In genomic region chr2:125628487-125628886, GRCm38 (mm10) we compare ENCODE assay signal across 23 mouse cellular contexts. TPM values are rescaled to one million over a fixed set of nuclear protein-coding genes. Genes with fewer than 3 reads are reported as not detected.
DNase-seq lines count a peak whose midpoint lies in the region; ATAC-seq and TF ChIP-seq lines count a peak whose summit lies in the region.
"Had no signal": no experiment of that assay in that cellular context is flagged by ENCODE, and none has a peak within 500 bp of the region (broad histone marks: within the 10 kb centered on the region; RNA-seq: fewer than 3 reads in every experiment).

No protein-coding gene starts in this region.

- H3K4me1 ChIP-seq in heart, embryonic 11.5 days (ENCODE audit: control insufficient read depth, insufficient read depth, low read length): peaks cover 11% of the 10 kb centered on the region
- H3K4me1 ChIP-seq in heart, adult 2 months (ENCODE audit: control insufficient read depth, insufficient read depth, low read length): peaks cover 2% of the 10 kb centered on the region
- H3K4me1 ChIP-seq in heart, embryonic 14.5 days (ENCODE audit: control insufficient read depth in 2 of 2, insufficient read depth in 2 of 2, low read length in 2 of 2): peaks cover 8 to 32% of the 10 kb centered on the region in 2 experiments
- H3K4me1 ChIP-seq in heart, postnatal 0 days (ENCODE audit: control insufficient read depth, insufficient read depth): peaks cover 20% of the 10 kb centered on the region; the same call in 1 of the 2 replicates

- WGBS in heart, embryonic 11.5 days (ENCODE audit: insufficient replicate concordance): 50% methylated on average over 6 of the region's 6 CpGs
- WGBS in heart, adult 2 months: 58% methylated on average over 6 of the region's 6 CpGs
- 31% methylated on average over 6 of the region's 6 CpGs for WGBS in heart, embryonic 14.5 days
- 35% methylated on average over 6 of the region's 6 CpGs for WGBS in heart, postnatal 0 days

- H3K79me2 ChIP-seq in heart, adult 2 months (replicated peaks; ENCODE audit: control insufficient read depth, insufficient read depth, low read length): no peaks in the 10 kb centered on the region

- TF ChIP-seq CTCF in heart, adult 2 months (IDR thresholded peaks at IDR 0.05): no peak
- no peak for TF ChIP-seq CTCF in heart, postnatal 0 days (IDR thresholded peaks at IDR 0.05; ENCODE audit: low read depth)

- no peaks in the 10 kb centered on the region for H3K9me3 ChIP-seq in heart, embryonic 11.5 days (replicated peaks; ENCODE audit: control insufficient read depth, low read length)
- no peaks in the 10 kb centered on the region for H3K9me3 ChIP-seq in heart, embryonic 14.5 days (ENCODE audit: control insufficient read depth, low read length)
- H3K9me3 ChIP-seq in heart, postnatal 0 days (replicated peaks; ENCODE audit: control insufficient read depth, low read length): no peaks in the 10 kb centered on the region
- H3K9me3 ChIP-seq: embryonic facial prominence, embryonic 12.5 days; embryonic facial prominence, embryonic 15.5 days; hindbrain, embryonic 12.5 days; hindbrain, embryonic 15.5 days had no signal

- ATAC-seq in heart, embryonic 11.5 days (replicated peaks; ENCODE audit: insufficient number of reproducible peaks, low FRiP score, low TSS enrichment): no peak
- ATAC-seq in heart, embryonic 14.5 days (ENCODE audit: insufficient number of reproducible peaks, insufficient read depth, low FRiP score, low read depth): no peak
- ATAC-seq in heart, postnatal 0 days (ENCODE audit: insufficient read depth, low read depth): no peak
- ATAC-seq: CD4-positive, CD25-positive, alpha-beta regulatory T cell, adult 4 months; forebrain, embryonic 14.5 days; forebrain, postnatal 0 days; intestine, postnatal 0 days had no signal

- no peak for TF ChIP-seq EP300 in heart, adult 2 months (IDR thresholded peaks at IDR 0.05; ENCODE audit: insufficient read depth, low read depth, low read length)
- TF ChIP-seq EP300 in heart, postnatal 0 days (IDR thresholded peaks at IDR 0.05; ENCODE audit: low read depth): no peak

- H3K27ac ChIP-seq in heart, embryonic 11.5 days (ENCODE audit: low read depth, low read length): peak overlapping the region; percentile 78
- H3K27ac ChIP-seq in heart, adult 2 months: no peak overlapping the region
- H3K27ac ChIP-seq in heart, embryonic 14.5 days (replicated peaks in 1 of 2; ENCODE audit: control insufficient read depth in 1 of 2, insufficient read depth in 1 of 2, low read depth in 2 of 2, low read length in 2 of 2): peak overlapping the region; percentile 63 to 72
- 0 out of 2 replicates have a peak overlapping the region, but pooled peaks have one; percentile 21 for H3K27ac ChIP-seq in heart, postnatal 0 days (ENCODE audit: low read depth)
- H3K27ac ChIP-seq: embryonic facial prominence, embryonic 12.5 days; embryonic facial prominence, embryonic 15.5 days; gastrocnemius, adult 2 months; hindbrain, embryonic 12.5 days; hindbrain, embryonic 15.5 days had no signal

- no peaks in the 10 kb centered on the region for H3K36me3 ChIP-seq in heart, embryonic 11.5 days (ENCODE audit: control insufficient read depth, insufficient read depth, low read length)
- peaks cover 5% of the 10 kb centered on the region for H3K36me3 ChIP-seq in heart, adult 2 months (ENCODE audit: control insufficient read depth, insufficient read depth, low read length)
- H3K36me3 ChIP-seq in heart, embryonic 14.5 days (ENCODE audit: control insufficient read depth, insufficient read depth, low read length): no peaks in the 10 kb centered on the region
- H3K36me3 ChIP-seq in heart, postnatal 0 days (replicated peaks; ENCODE audit: control insufficient read depth, insufficient read depth, low read length): no peaks in the 10 kb centered on the region
- H3K36me3 ChIP-seq: embryonic facial prominence, embryonic 12.5 days; embryonic facial prominence, embryonic 15.5 days; hindbrain, embryonic 12.5 days; hindbrain, embryonic 15.5 days had no signal

- H3K4me3 ChIP-seq in heart, embryonic 11.5 days (ENCODE audit: low read depth, low read length): no peak overlapping the region
- no peak overlapping the region for H3K4me3 ChIP-seq in heart, adult 2 months
- H3K4me3 ChIP-seq in heart, embryonic 14.5 days (ENCODE audit: control insufficient read depth in 1 of 2, insufficient read depth in 1 of 2, low read depth in 1 of 2, low read length in 2 of 2): no peak overlapping the region
- H3K4me3 ChIP-seq in heart, postnatal 0 days (ENCODE audit: low read depth, low read length): no peak overlapping the region
- H3K4me3 ChIP-seq: embryonic facial prominence, embryonic 12.5 days; embryonic facial prominence, embryonic 15.5 days; gastrocnemius, adult 2 months; hindbrain, embryonic 12.5 days; hindbrain, embryonic 15.5 days had no signal

- no peak for DNase-seq in heart, adult 2 months
- DNase-seq in heart, postnatal 4 days: no peak
- DNase-seq in heart, postnatal 0 days (ENCODE audit: low spot score): no peak
- no peak for DNase-seq in heart, postnatal 14 days
- DNase-seq: adrenal gland, adult 2 months; adrenal gland, postnatal 14 days; cerebellum, adult 11 months; cerebellum, adult 2 months; cerebellum, adult 9-11 months; cerebellum, postnatal 25 days; forebrain, postnatal 0 days; gastrocnemius, adult 2 months; gastrocnemius, postnatal 14 days; kidney, adult 2 months had no signal

- intact Hi-C loops in heart, adult 2 months (cut with DNase I): no loop called here
- intact Hi-C loops in heart, postnatal 14 days (cut with DNase I): no loop called here

- no peaks in the 10 kb centered on the region for H3K27me3 ChIP-seq in heart, embryonic 11.5 days (ENCODE audit: control insufficient read depth, insufficient read depth, low read length)
- no peaks in the 10 kb centered on the region for H3K27me3 ChIP-seq in heart, adult 2 months (ENCODE audit: control insufficient read depth, insufficient read depth, low read length)
- no peaks in the 10 kb centered on the region for H3K27me3 ChIP-seq in heart, embryonic 14.5 days (ENCODE audit: control insufficient read depth, insufficient read depth, low read length)
- H3K27me3 ChIP-seq in heart, postnatal 0 days (ENCODE audit: control insufficient read depth, insufficient read depth, low read length): no peaks in the 10 kb centered on the region
- H3K27me3 ChIP-seq: embryonic facial prominence, embryonic 12.5 days; embryonic facial prominence, embryonic 15.5 days; hindbrain, embryonic 12.5 days; hindbrain, embryonic 15.5 days had no signal

- TF ChIP-seq POLR2A in heart, adult 2 months (IDR thresholded peaks at IDR 0.05; ENCODE audit: insufficient read depth, low read depth, low read length): no peak

- H3K4me2 ChIP-seq in heart, embryonic 11.5 days: no peak overlapping the region
- H3K4me2 ChIP-seq in heart, embryonic 14.5 days (ENCODE audit: low read length): peak overlapping the region; percentile 30; the same call in 1 of the 2 replicates
- H3K4me2 ChIP-seq in heart, postnatal 0 days (ENCODE audit: low read depth, low read length): no peak overlapping the region
- H3K4me2 ChIP-seq: embryonic facial prominence, embryonic 12.5 days; embryonic facial prominence, embryonic 15.5 days; hindbrain, embryonic 12.5 days; hindbrain, embryonic 15.5 days had no signal

- H3K9ac ChIP-seq in heart, embryonic 11.5 days (ENCODE audit: low read depth, low read length): no peak overlapping the region
- H3K9ac ChIP-seq in heart, adult 2 months (ENCODE audit: low read depth, low read length): no peak overlapping the region
- no peak overlapping the region for H3K9ac ChIP-seq in heart, embryonic 14.5 days (ENCODE audit: low read length)
- H3K9ac ChIP-seq in heart, postnatal 0 days (replicated peaks; ENCODE audit: low read depth, low read length): no peak overlapping the region
- H3K9ac ChIP-seq: embryonic facial prominence, embryonic 12.5 days; embryonic facial prominence, embryonic 15.5 days; forebrain, postnatal 0 days; hindbrain, embryonic 12.5 days; hindbrain, embryonic 15.5 days had no signal

RNA-seq across cellular contexts. Expression of gene Cep152, which starts 3.6 kb away (rescaled TPM):
- 5.2 and 5.3 TPM in 2 replicates for polyA plus RNA-seq in heart, embryonic 11.5 days (2014; fragmentation: Nextera tagmentation; extraction: Ambion mirVana)
- total RNA-seq in heart, adult 2 months (2021): 1 to 10 TPM; 1.4 TPM
- polyA plus RNA-seq in heart, adult 2 months (2012; rRNA removed): 0.51 and 1.2 TPM in 2 replicates
- polyA plus RNA-seq in heart, embryonic 14.5 days (2014; fragmentation: Nextera tagmentation; extraction: Ambion mirVana): 3.7 and 4.0 TPM in 2 replicates
- total RNA-seq in heart, postnatal 4 days (2021): 1 to 10 TPM; 4.8 to 4.9 TPM
- 1.5 and 2.2 TPM in 2 replicates for total RNA-seq in heart, postnatal 0 days (2014; rRNA removed; ENCODE audit: low replicate concordance)
- 1.2 and 1.3 TPM in 2 replicates for polyA plus RNA-seq in heart, postnatal 0 days (2015; fragmentation: Nextera tagmentation; extraction: Ambion mirVana)
- total RNA-seq in heart, postnatal 14 days (2021): 1 to 10 TPM; 2.1 TPM

RNA-seq across cellular contexts. Expression of gene Eid1, which starts 44.4 kb away (rescaled TPM):
- polyA plus RNA-seq in heart, embryonic 11.5 days (2014; fragmentation: Nextera tagmentation; extraction: Ambion mirVana): 182 and 197 TPM in 2 replicates
- total RNA-seq in heart, adult 2 months (2021): 10 to 100 TPM; 44.3 to 45.7 TPM
- 12.6 and 16.0 TPM in 2 replicates for polyA plus RNA-seq in heart, adult 2 months (2012; rRNA removed)
- 192 and 208 TPM in 2 replicates for polyA plus RNA-seq in heart, embryonic 14.5 days (2014; fragmentation: Nextera tagmentation; extraction: Ambion mirVana)
- total RNA-seq in heart, postnatal 4 days (2021): 100 to 1,000 TPM in 1 of 2 experiments, 10 to 100 TPM in 1; 96.5 to 104 TPM
- total RNA-seq in heart, postnatal 0 days (2014; rRNA removed; ENCODE audit: low replicate concordance): 70.4 and 83.6 TPM in 2 replicates
- 80.7 and 87.4 TPM in 2 replicates for polyA plus RNA-seq in heart, postnatal 0 days (2015; fragmentation: Nextera tagmentation; extraction: Ambion mirVana)
- 10 to 100 TPM; 57.6 to 59.5 TPM for total RNA-seq in heart, postnatal 14 days (2021)
